Mouse (Mus musculus) monocyte, adult 2 months (primary cell): ENCODE data around the gene Ggt1.

ENCODE experiments used
- DNase-seq, 2 experiments: peaks; one replicate each; pipeline ENCODE4 v3.0.0; 2022; ENCODE audit warnings: low spot score in 2 of 2, low read depth in 1 of 2

Gene Ggt1

GRCm38 (mm10) chr10:75571937-75572336, 10.5 kb downstream of the Ggt1 start:
- no peak for DNase-seq

GRCm38 (mm10) chr10:75573181-75573580, 11.8 kb downstream of the Ggt1 start:
- no peak for DNase-seq

- DNase-seq, result no peak
Observed at GRCm38 (mm10) chr10:75573965-75574364, 12.6 kb downstream of the Ggt1 start.

- DNase-seq, result no peak
Observed at GRCm38 (mm10) chr10:75579129-75579528, 17.7 kb downstream of the Ggt1 start.

GRCm38 (mm10) chr10:75585876-75586552, 24.6 kb downstream of the Ggt1 start:
- peak; percentile 38 to 73 for DNase-seq

GRCm38 (mm10) chr10:75586553-75586879, 25.1 kb downstream of the Ggt1 start:
- no peak for DNase-seq

GRCm38 (mm10) chr10:75587781-75588180, 26.4 kb downstream of the Ggt1 start:
- DNase-seq, result no peak

- no peak for DNase-seq
Observed at GRCm38 (mm10) chr10:75588336-75588735, 26.9 kb downstream of the Ggt1 start.

GRCm38 (mm10) chr10:75589129-75589528, 27.7 kb downstream of the Ggt1 start, which contains the start of gene Ggt5:
Gene Ggt5, plus strand, starts transcription at chr10:75589340.
- no peak for DNase-seq

GRCm38 (mm10) chr10:75589651-75590050, 28.2 kb downstream of the Ggt1 start:
- no peak for DNase-seq

- DNase-seq, result peak; percentile 68 to 73
Observed at GRCm38 (mm10) chr10:75591211-75591894, 29.9 kb downstream of the Ggt1 start.

- DNase-seq, result no peak
Observed at GRCm38 (mm10) chr10:75592585-75592984, 31.2 kb downstream of the Ggt1 start.

GRCm38 (mm10) chr10:75595981-75596380, 34.6 kb downstream of the Ggt1 start:
- DNase-seq, result no peak

GRCm38 (mm10) chr10:75600189-75600730, 38.9 kb downstream of the Ggt1 start:
- DNase-seq, result no peak

- DNase-seq, result no peak
Observed at GRCm38 (mm10) chr10:75605162-75605846, 43.9 kb downstream of the Ggt1 start.

GRCm38 (mm10) chr10:75607253-75607652, 45.8 kb downstream of the Ggt1 start:
- no peak for DNase-seq

GRCm38 (mm10) chr10:75608975-75609374, 47.6 kb downstream of the Ggt1 start:
- no peak for DNase-seq

GRCm38 (mm10) chr10:75610486-75610885, 49.1 kb downstream of the Ggt1 start:
- DNase-seq, result no peak

- no peak for DNase-seq
Observed at GRCm38 (mm10) chr10:75616044-75616443, 54.6 kb downstream of the Ggt1 start.

- no peak for DNase-seq
Observed at GRCm38 (mm10) chr10:75620818-75621217, 59.4 kb downstream of the Ggt1 start.

GRCm38 (mm10) chr10:75625920-75626319, 64.5 kb downstream of the Ggt1 start:
- DNase-seq, result no peak

- no peak for DNase-seq
Observed at GRCm38 (mm10) chr10:75626991-75627390, 65.6 kb downstream of the Ggt1 start.
